8 mouse cellular contexts compared by ENCODE assay signal in the genomic region with DNA sequence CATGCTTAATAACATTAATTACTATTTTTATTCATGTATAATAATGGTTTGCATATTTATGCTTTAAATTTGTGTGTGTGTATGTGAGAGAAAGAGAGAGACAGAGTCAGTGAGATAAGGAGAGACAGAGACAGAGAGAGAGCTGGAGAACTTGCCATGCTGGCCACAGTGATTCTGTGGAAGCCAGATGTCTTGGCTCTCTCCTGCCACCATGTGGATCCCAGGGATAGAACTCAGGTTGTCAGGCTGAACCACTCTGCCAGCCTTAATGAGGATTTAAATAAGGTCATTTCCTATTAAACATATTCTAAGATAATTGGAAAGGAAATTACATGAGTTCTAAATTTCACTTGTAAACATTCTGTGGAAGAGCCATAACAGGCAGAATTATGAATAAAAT.
DNase-seq lines count a peak whose midpoint lies in the region; ATAC-seq and TF ChIP-seq lines count a peak whose summit lies in the region.
"Had no signal": no experiment of that assay in that cellular context is flagged by ENCODE, and none has a peak within 500 bp of the region (broad histone marks: within the 10 kb centered on the region; RNA-seq: fewer than 3 reads in every experiment).

No protein-coding gene starts in this region.

- no peaks in the 10 kb centered on the region for H3K79me2 ChIP-seq in CH12.LX (replicated peaks; ENCODE audit: control insufficient read depth, extremely low read depth, insufficient read depth, poor library complexity, severe bottlenecking)

- CTCF ChIA-PET in Patski (lab: Charles Lee): no interaction called here

- POLR2A ChIA-PET in Patski (lab: Charles Lee): no interaction called here

- peak; percentile 82 for ATAC-seq in Patski
- ATAC-seq in midbrain, embryonic 15.5 days (replicated peaks): peak; percentile 81
- no peak for ATAC-seq in inflammation-experienced regulatory T-cells, adult 6 months

- DNase-seq in layer of hippocampus, adult 2 months (ENCODE audit: low spot score in 2 of 2): peak in 1 of 2 experiments; percentile 33
- no peak for DNase-seq in layer of hippocampus, adult 9-10 months (ENCODE audit: low spot score)
- peak; percentile 44 for DNase-seq in CH12.LX (ENCODE audit: extremely low read depth)
- no peak for DNase-seq in Patski (ENCODE audit: low read depth, low spot score)
- peak; percentile 30 for DNase-seq in forelimb bud, embryonic 11.5 days (ENCODE audit: low read depth, low spot score)

- in situ Hi-C loops in CH12.LX (cut with MboI; ENCODE audit: low pct_ligation_motif_present, low pct_unique_long_range_greater_than_20kb, low sequenced_read_pairs) (no loop called here), Patski (cut with MboI; ENCODE audit: low pct_unique_long_range_greater_than_20kb) (loop anchor here (10.0 kb wide), 1 partner anchor 1570 kb away; a partner anchor contains a TSS)

- H3K27me3 ChIP-seq in CH12.LX (replicated peaks) (no peaks in the 10 kb centered on the region), Patski (no peaks in the 10 kb centered on the region)
- H3K27me3 ChIP-seq in midbrain, embryonic 15.5 days (replicated peaks): no peaks in the 10 kb centered on the region
- H3K27me3 ChIP-seq: limb, embryonic 15.5 days had no signal

- TF ChIP-seq RAD21 in CH12.LX (IDR thresholded peaks at IDR 0.05; ENCODE audit: low read depth, low read length): peak; percentile 60

- H3K4me1 ChIP-seq in CH12.LX (ENCODE audit: control insufficient read depth in 1 of 2, insufficient read depth in 2 of 2): no peaks in the 10 kb centered on the region
- H3K4me1 ChIP-seq in midbrain, embryonic 15.5 days: no peaks in the 10 kb centered on the region
- H3K4me1 ChIP-seq: limb, embryonic 15.5 days had no signal

- TF ChIP-seq EP300 in CH12.LX (IDR thresholded peaks at IDR 0.05; ENCODE audit: low read length): no peak

- no peak overlapping the region for H3K27ac ChIP-seq in layer of hippocampus, adult 2 months
- H3K27ac ChIP-seq in CH12.LX (ENCODE audit: insufficient read depth, low read depth): no peak overlapping the region
- H3K27ac ChIP-seq in midbrain, embryonic 15.5 days: no peak overlapping the region
- H3K27ac ChIP-seq: limb, embryonic 15.5 days had no signal

- dilution Hi-C loops in CH12.LX (cut with MboI; ENCODE audit: extremely low pct_ligation_motif_present, extremely low pct_unique_long_range_greater_than_20kb, low sequenced_read_pairs): no loop called here

- peak; percentile 80 for TF ChIP-seq CTCF in layer of hippocampus, adult 2 months (conservative IDR thresholded peaks at IDR 0.05)
- TF ChIP-seq CTCF in CH12.LX (conservative IDR thresholded peaks at IDR 0.05 in 1 of 2, IDR thresholded peaks at IDR 0.05 in 1 of 2; ENCODE audit: low read depth in 2 of 2, low read length in 2 of 2) (peak; percentile 15 to 68; a peak in 2 of 4 replicates), Patski (IDR thresholded peaks at IDR 0.05) (peak; percentile 83)

- no peak overlapping the region for H3K4me2 ChIP-seq in CH12.LX (ENCODE audit: insufficient read depth, low read depth, poor library complexity, severe bottlenecking)
- H3K4me2 ChIP-seq in midbrain, embryonic 15.5 days: no peak overlapping the region
- H3K4me2 ChIP-seq: limb, embryonic 15.5 days had no signal

- TF ChIP-seq POLR2A in CH12.LX (IDR thresholded peaks at IDR 0.05; ENCODE audit: low read depth, low read length): no peak

- no peaks in the 10 kb centered on the region for H3K36me3 ChIP-seq in CH12.LX (replicated peaks in 1 of 2; ENCODE audit: control insufficient read depth in 1 of 2, insufficient read depth in 1 of 2, low read length in 1 of 2)
- no peaks in the 10 kb centered on the region for H3K36me3 ChIP-seq in midbrain, embryonic 15.5 days (replicated peaks)
- H3K36me3 ChIP-seq: limb, embryonic 15.5 days had no signal

- H3K9me3 ChIP-seq in CH12.LX (replicated peaks; ENCODE audit: low read length): no peaks in the 10 kb centered on the region
- H3K9me3 ChIP-seq in midbrain, embryonic 15.5 days: no peaks in the 10 kb centered on the region
- H3K9me3 ChIP-seq: limb, embryonic 15.5 days had no signal

- H3K9ac ChIP-seq in CH12.LX (ENCODE audit: insufficient read depth, low read depth): no peak overlapping the region
- H3K9ac ChIP-seq in midbrain, embryonic 15.5 days: no peak overlapping the region
- H3K9ac ChIP-seq: limb, embryonic 15.5 days had no signal

- H3K4me3 ChIP-seq in layer of hippocampus, adult 2 months: no peak overlapping the region
- no peak overlapping the region for H3K4me3 ChIP-seq in CH12.LX (replicated peaks in 1 of 3; ENCODE audit: low read depth in 2 of 3, low read length in 2 of 3, poor library complexity in 1 of 3)
- no peak overlapping the region for H3K4me3 ChIP-seq in midbrain, embryonic 15.5 days
- H3K4me3 ChIP-seq: limb, embryonic 15.5 days had no signal

TF ChIP-seq in CH12.LX, 34 proteins besides CTCF, POLR2A, EP300 and RAD21:
- peak; percentile 60 for TF ChIP-seq SMC3 (IDR thresholded peaks at IDR 0.05; ENCODE audit: low read depth, low read length)
- no peak for TF ChIP-seq POLR2AphosphoS2 (IDR thresholded peaks at IDR 0.05; ENCODE audit: low read depth, low read length)
- TF ChIP-seq GABPA (IDR thresholded peaks at IDR 0.05; ENCODE audit: insufficient replicate concordance, low read depth, low read length): no peak
- TF ChIP-seq IRF4 (IDR thresholded peaks at IDR 0.05; ENCODE audit: low read depth, low read length): no peak
- TF ChIP-seq BHLHE40 (IDR thresholded peaks at IDR 0.05; ENCODE audit: low read depth, low read length): no peak

Comparison
In these comparisons a context has a peak if more than half of its experiments do, and no peak if none do; other contexts are left out.
1. DNase-seq: peak in CH12.LX (single experiment) and forelimb bud, embryonic 11.5 days (single experiment); none in layer of hippocampus, adult 9-10 months (single experiment) and Patski (single experiment).
2. Peak in every context shown above with its lines, with median percentiles within 50 percentile points of each other: CTCF ChIP-seq.